Mouse (Mus musculus) heart, postnatal 14 days (tissue): ENCODE measurements around the gene Islr. TPM values are rescaled to one million over a fixed set of nuclear protein-coding genes. Genes with fewer than 3 reads are reported as not detected.

Source experiments
- DNase-seq, 2 experiments: peaks; one replicate each; pipeline ENCODE4 v3.0.0; 2021 to 2022
- intact Hi-C: fragments of 180-260 bp; cut with DNase I; formaldehyde crosslinking; loops from one replicate; pipeline ENCODE4 v1.15.1; 2025
- total RNA-seq, 2 experiments: library from RNA; stranded (reverse); gene quantifications; 2 replicates each; pipeline ENCODE4 v1.2.3; 2021

Islr gene
- total RNA-seq, 2 experiments from 2014 or later = 44.0 to 44.6 TPM

- intact Hi-C loops = no loop called here
- DNase-seq = no peak
These were observed 4.5 kb downstream of the Islr start for GRCm38 (mm10) chr9:58199381-58200269.

GRCm38 (mm10) chr9:58198801-58199371 lies 5.2 kb downstream of the Islr start:
- no peak for DNase-seq
- intact Hi-C loops = no loop called here

GRCm38 (mm10) chr9:58197781-58198701 lies 6.1 kb downstream of the Islr start:
- intact Hi-C loops = no loop called here
- peak; percentile 56 to 66 for DNase-seq

GRCm38 (mm10) chr9:58196610-58197567 lies 7.2 kb downstream of the Islr start:
- intact Hi-C loops = no loop called here
- no peak for DNase-seq

GRCm38 (mm10) chr9:58196141-58196540 lies 8.0 kb downstream of the Islr start:
- DNase-seq = no peak
- intact Hi-C loops = no loop called here

- DNase-seq = no peak
- intact Hi-C loops = no loop called here
These were observed 8.4 kb downstream of the Islr start for GRCm38 (mm10) chr9:58195671-58196070.

- intact Hi-C loops = no loop called here
- no peak for DNase-seq
These were observed 9.9 kb downstream of the Islr start for GRCm38 (mm10) chr9:58194222-58194621.

- intact Hi-C loops = no loop called here
- no peak for DNase-seq
These were observed 19.6 kb downstream of the Islr start for GRCm38 (mm10) chr9:58184456-58184855.

- intact Hi-C loops = no loop called here
- DNase-seq = no peak
These were observed 24.7 kb downstream of the Islr start for GRCm38 (mm10) chr9:58179390-58179789.

GRCm38 (mm10) chr9:58177165-58177564 lies 26.9 kb downstream of the Islr start:
- intact Hi-C loops = no loop called here
- no peak for DNase-seq

GRCm38 (mm10) chr9:58175745-58176487 lies 28.2 kb downstream of the Islr start:
- no peak for DNase-seq
- intact Hi-C loops = no loop called here

GRCm38 (mm10) chr9:58174818-58175251 lies 29.3 kb downstream of the Islr start:
- DNase-seq = no peak
- intact Hi-C loops = no loop called here

- intact Hi-C loops = no loop called here
- DNase-seq = no peak
These were observed 31.2 kb downstream of the Islr start for GRCm38 (mm10) chr9:58172863-58173262.

GRCm38 (mm10) chr9:58169426-58169825 lies 34.7 kb downstream of the Islr start:
- DNase-seq = no peak
- intact Hi-C loops = no loop called here

- DNase-seq = no peak
- intact Hi-C loops = no loop called here
These were observed 35.2 kb downstream of the Islr start for GRCm38 (mm10) chr9:58168880-58169279.

- DNase-seq = no peak
- intact Hi-C loops = no loop called here
These were observed 38.3 kb downstream of the Islr start for GRCm38 (mm10) chr9:58165779-58166178.

- intact Hi-C loops = no loop called here
- no peak for DNase-seq
These were observed 41.0 kb downstream of the Islr start for GRCm38 (mm10) chr9:58163146-58163545.

GRCm38 (mm10) chr9:58162173-58162572 lies 41.9 kb downstream of the Islr start:
- no peak for DNase-seq
- intact Hi-C loops = no loop called here

- intact Hi-C loops = no loop called here
- no peak for DNase-seq
These were observed 43.8 kb downstream of the Islr start for GRCm38 (mm10) chr9:58160315-58160714.
